Mouse (Mus musculus): ENCODE data around the gene Nwd2. TPM values are rescaled to one million over a fixed set of nuclear protein-coding genes. Genes with fewer than 3 reads are reported as not detected.
A peak's percentile ranks its signal among the peaks of the same experiment; 100 is the strongest.

The Nwd2 gene
- polyA plus RNA-seq, 1 experiment = not detected

- no peak overlapping the region for H3K4me3 ChIP-seq (ENCODE audit: insufficient read depth, low read depth, low read length)
Observed at GRCm38 (mm10) chr5:63772971-63773370, 124.1 kb downstream of the Nwd2 start.

GRCm38 (mm10) chr5:63773603-63774002 lies 124.7 kb downstream of the Nwd2 start:
- WGBS = 60% methylated on average over 1 of the region's 1 CpGs
- no peak for TF ChIP-seq CTCF (IDR thresholded peaks at IDR 0.05; ENCODE audit: insufficient read depth, low read depth, low read length)
- no peak for TF ChIP-seq POLR2A (IDR thresholded peaks at IDR 0.05; ENCODE audit: insufficient read depth, low read depth, low read length)
- Histone ChIP-seq H3K4me3 (ENCODE audit: insufficient read depth, low read depth, low read length) (no peak overlapping the region), H3K27ac (ENCODE audit: insufficient read depth, low read depth, low read length) (no peak overlapping the region), H3K4me1 (ENCODE audit: control insufficient read depth, insufficient read depth, low read length) (no peaks in the 10 kb centered on the region)

More at GRCm38 (mm10) chr5:63772971-63773370, 124.1 kb downstream of the Nwd2 start:
- Histone ChIP-seq H3K27ac (ENCODE audit: insufficient read depth, low read depth, low read length) (no peak overlapping the region), H3K4me1 (ENCODE audit: control insufficient read depth, insufficient read depth, low read length) (no peaks in the 10 kb centered on the region)
- TF ChIP-seq POLR2A (IDR thresholded peaks at IDR 0.05; ENCODE audit: insufficient read depth, low read depth, low read length) (no peak), CTCF (IDR thresholded peaks at IDR 0.05; ENCODE audit: insufficient read depth, low read depth, low read length) (no peak)
- WGBS = 52% methylated on average over 2 of the region's 2 CpGs

- H3K4me1 ChIP-seq (ENCODE audit: control insufficient read depth, insufficient read depth, low read length) = no peaks in the 10 kb centered on the region
- H3K27ac ChIP-seq (ENCODE audit: insufficient read depth, low read depth, low read length) = no peak overlapping the region
- 92% methylated on average over 10 of the region's 10 CpGs for WGBS
- no peak overlapping the region for H3K4me3 ChIP-seq (ENCODE audit: insufficient read depth, low read depth, low read length)
- TF ChIP-seq CTCF (IDR thresholded peaks at IDR 0.05; ENCODE audit: insufficient read depth, low read depth, low read length) = no peak
- TF ChIP-seq POLR2A (IDR thresholded peaks at IDR 0.05; ENCODE audit: insufficient read depth, low read depth, low read length) = no peak
Observed at GRCm38 (mm10) chr5:63788156-63788826, 139.4 kb downstream of the Nwd2 start.

- TF ChIP-seq POLR2A (IDR thresholded peaks at IDR 0.05; ENCODE audit: insufficient read depth, low read depth, low read length) = no peak
- no peak for TF ChIP-seq CTCF (IDR thresholded peaks at IDR 0.05; ENCODE audit: insufficient read depth, low read depth, low read length)
- Histone ChIP-seq H3K4me3 (ENCODE audit: insufficient read depth, low read depth, low read length) (peak within 1 kb of the TSS; percentile 29), H3K4me1 (ENCODE audit: control insufficient read depth, insufficient read depth, low read length) (peaks cover 6% of the 10 kb centered on the region), H3K27ac (ENCODE audit: insufficient read depth, low read depth, low read length) (no peak within 1 kb of the TSS)
- 3% methylated on average over 42 of the region's 42 CpGs for WGBS
Observed at GRCm38 (mm10) chr5:63811819-63812508, 163.1 kb downstream of the Nwd2 start, which contains the start of gene 0610040J01Rik. Gene 0610040J01Rik (plus strand): TSS chr5:63812363.

- H3K4me1 ChIP-seq (ENCODE audit: control insufficient read depth, insufficient read depth, low read length) = peaks cover 6% of the 10 kb centered on the region
- H3K27ac ChIP-seq (ENCODE audit: insufficient read depth, low read depth, low read length) = no peak overlapping the region
- TF ChIP-seq CTCF (IDR thresholded peaks at IDR 0.05; ENCODE audit: insufficient read depth, low read depth, low read length) (no peak), POLR2A (IDR thresholded peaks at IDR 0.05; ENCODE audit: insufficient read depth, low read depth, low read length) (no peak)
- peak overlapping the region; percentile 29 for H3K4me3 ChIP-seq (ENCODE audit: insufficient read depth, low read depth, low read length)
- WGBS = 3% methylated on average over 26 of the region's 26 CpGs
Observed at GRCm38 (mm10) chr5:63812509-63812865, 163.6 kb downstream of the Nwd2 start.

GRCm38 (mm10) chr5:63816643-63817042 lies 167.7 kb downstream of the Nwd2 start:
- Histone ChIP-seq H3K4me1 (ENCODE audit: control insufficient read depth, insufficient read depth, low read length) (peaks cover 6% of the 10 kb centered on the region), H3K27ac (ENCODE audit: insufficient read depth, low read depth, low read length) (no peak overlapping the region), H3K4me3 (ENCODE audit: insufficient read depth, low read depth, low read length) (no peak overlapping the region)
- 90% methylated on average over 7 of the region's 7 CpGs for WGBS
- TF ChIP-seq CTCF (IDR thresholded peaks at IDR 0.05; ENCODE audit: insufficient read depth, low read depth, low read length) (no peak), POLR2A (IDR thresholded peaks at IDR 0.05; ENCODE audit: insufficient read depth, low read depth, low read length) (no peak)

GRCm38 (mm10) chr5:63817270-63817669 lies 168.4 kb downstream of the Nwd2 start:
- 75% methylated on average over 5 of the region's 5 CpGs for WGBS
- Histone ChIP-seq H3K4me1 (ENCODE audit: control insufficient read depth, insufficient read depth, low read length) (peaks cover 3% of the 10 kb centered on the region), H3K27ac (ENCODE audit: insufficient read depth, low read depth, low read length) (no peak overlapping the region), H3K4me3 (ENCODE audit: insufficient read depth, low read depth, low read length) (no peak overlapping the region)
- TF ChIP-seq CTCF (IDR thresholded peaks at IDR 0.05; ENCODE audit: insufficient read depth, low read depth, low read length) (no peak), POLR2A (IDR thresholded peaks at IDR 0.05; ENCODE audit: insufficient read depth, low read depth, low read length) (no peak)

- H3K4me3 ChIP-seq (ENCODE audit: insufficient read depth, low read depth, low read length) = no peak overlapping the region
- WGBS = 57% methylated on average over 4 of the region's 4 CpGs
- no peak overlapping the region for H3K27ac ChIP-seq (ENCODE audit: insufficient read depth, low read depth, low read length)
- TF ChIP-seq POLR2A (IDR thresholded peaks at IDR 0.05; ENCODE audit: insufficient read depth, low read depth, low read length) (no peak), CTCF (IDR thresholded peaks at IDR 0.05; ENCODE audit: insufficient read depth, low read depth, low read length) (no peak)
- no peaks in the 10 kb centered on the region for H3K4me1 ChIP-seq (ENCODE audit: control insufficient read depth, insufficient read depth, low read length)
Observed at GRCm38 (mm10) chr5:63818975-63819374, 170.1 kb downstream of the Nwd2 start.

GRCm38 (mm10) chr5:63819519-63819918 lies 170.6 kb downstream of the Nwd2 start:
- 85% methylated on average over 6 of the region's 6 CpGs for WGBS
- TF ChIP-seq POLR2A (IDR thresholded peaks at IDR 0.05; ENCODE audit: insufficient read depth, low read depth, low read length) = no peak
- no peak for TF ChIP-seq CTCF (IDR thresholded peaks at IDR 0.05; ENCODE audit: insufficient read depth, low read depth, low read length)

More at GRCm38 (mm10) chr5:63819519-63819918, 170.6 kb downstream of the Nwd2 start:
- no peak overlapping the region for H3K4me3 ChIP-seq (ENCODE audit: insufficient read depth, low read depth, low read length)
- no peaks in the 10 kb centered on the region for H3K4me1 ChIP-seq (ENCODE audit: control insufficient read depth, insufficient read depth, low read length)
- H3K27ac ChIP-seq (ENCODE audit: insufficient read depth, low read depth, low read length) = no peak overlapping the region
